Mouse (Mus musculus): ENCODE results near the gene Ptprm. TPM values are rescaled to one million over a fixed set of nuclear protein-coding genes. Genes with fewer than 3 reads are reported as not detected.

The Ptprm gene
- polyA plus RNA-seq, 1 experiment from 2014 or later, result 12.6 TPM

GRCm38 (mm10) chr17:66671715-66672230, 682.5 kb downstream of the Ptprm start:
- Histone ChIP-seq H3K4me2 (no peak overlapping the region), H3K9me3 (no peaks in the 10 kb centered on the region), H3K9ac (replicated peaks) (no peak overlapping the region), H3K27ac (no peak overlapping the region), H3K4me1 (replicated peaks) (0 out of 2 replicates have a peak, but pooled peaks cover 2% of the 10 kb centered on the region), H3K27me3 (no peaks in the 10 kb centered on the region; the same call in 1 of the 2 replicates), H3K4me3 (replicated peaks) (no peak overlapping the region), H3K36me3 (no peaks in the 10 kb centered on the region)
- ATAC-seq (ENCODE audit: insufficient number of reproducible peaks, insufficient read depth, low FRiP score, low TSS enrichment, low read depth), result no peak
- 83% methylated on average over 16 of the region's 16 CpGs for WGBS

DNA sequence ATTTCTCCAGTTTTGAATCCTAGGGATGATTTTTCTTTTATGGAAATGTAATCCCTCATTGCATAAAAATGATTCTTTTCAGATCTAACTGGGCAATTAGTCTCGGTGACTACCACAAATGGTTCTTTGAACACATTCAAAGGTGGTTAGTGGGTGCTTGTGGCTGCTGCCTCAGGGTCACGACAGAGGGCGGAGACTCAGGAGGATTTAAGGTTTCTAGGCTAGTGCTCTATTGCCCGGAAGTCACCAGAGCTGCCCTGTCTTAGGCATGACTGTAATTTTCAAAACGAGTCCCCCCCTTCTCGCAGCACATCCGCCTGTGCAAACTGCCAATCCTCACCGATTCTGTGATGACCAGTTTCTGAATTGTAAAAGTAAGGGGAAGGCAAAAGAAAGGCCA, 683.0 kb downstream of the Ptprm start:
- no peak for ATAC-seq (ENCODE audit: insufficient number of reproducible peaks, insufficient read depth, low FRiP score, low TSS enrichment, low read depth)
- 70% methylated on average over 8 of the region's 8 CpGs for WGBS
- no peaks in the 10 kb centered on the region for H3K36me3 ChIP-seq

DNA sequence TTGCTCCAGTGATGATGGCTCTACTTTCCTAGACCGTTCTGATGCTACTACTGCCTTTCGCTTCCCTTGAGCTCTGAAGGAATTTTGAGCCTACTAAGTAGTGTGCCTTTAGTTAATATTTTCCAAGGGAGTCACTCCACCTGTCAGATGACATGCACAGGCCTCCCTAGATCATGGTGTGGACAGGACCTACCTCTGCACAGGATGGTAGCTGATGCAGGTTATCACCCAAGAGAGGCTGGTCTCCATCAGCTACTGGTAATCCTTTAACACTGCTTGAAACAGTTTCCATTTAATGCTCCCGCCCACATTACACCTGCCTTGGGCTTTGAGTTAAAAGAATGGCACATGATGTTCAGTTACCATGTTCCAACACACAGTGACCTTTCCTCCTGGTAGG, 688.5 kb downstream of the Ptprm start:
- Histone ChIP-seq H3K27me3 (no peaks in the 10 kb centered on the region), H3K4me1 (replicated peaks) (peaks cover 9% of the 10 kb centered on the region; the same call in 1 of the 2 replicates), H3K9me3 (no peaks in the 10 kb centered on the region), H3K9ac (replicated peaks) (no peak overlapping the region), H3K4me2 (no peak overlapping the region), H3K4me3 (replicated peaks) (no peak overlapping the region), H3K36me3 (peaks cover 6% of the 10 kb centered on the region; the same call in 1 of the 2 replicates), H3K27ac (no peak overlapping the region)
- no peak for ATAC-seq (ENCODE audit: insufficient number of reproducible peaks, insufficient read depth, low FRiP score, low TSS enrichment, low read depth)
- 87% methylated on average over 3 of the region's 3 CpGs for WGBS

More for the DNA sequence above, 683.0 kb downstream of the Ptprm start:
- no peak overlapping the region for H3K4me3 ChIP-seq (replicated peaks)
- H3K27ac ChIP-seq, result no peak overlapping the region
- no peak overlapping the region for H3K9ac ChIP-seq (replicated peaks)
- 0 out of 2 replicates have a peak, but pooled peaks cover 2% of the 10 kb centered on the region for H3K4me1 ChIP-seq (replicated peaks)
- no peak overlapping the region for H3K4me2 ChIP-seq
- H3K27me3 ChIP-seq, result no peaks in the 10 kb centered on the region; the same call in 1 of the 2 replicates
- no peaks in the 10 kb centered on the region for H3K9me3 ChIP-seq

- no peak overlapping the region for H3K27ac ChIP-seq
- peaks cover 9% of the 10 kb centered on the region; the same call in 1 of the 2 replicates for H3K4me1 ChIP-seq (replicated peaks)
- no peak for ATAC-seq (ENCODE audit: insufficient number of reproducible peaks, insufficient read depth, low FRiP score, low TSS enrichment, low read depth)
- H3K36me3 ChIP-seq, result peaks cover 6% of the 10 kb centered on the region; the same call in 1 of the 2 replicates
- 82% methylated on average over 3 of the region's 3 CpGs for WGBS
- no peak overlapping the region for H3K9ac ChIP-seq (replicated peaks)
- no peaks in the 10 kb centered on the region for H3K27me3 ChIP-seq
- no peaks in the 10 kb centered on the region for H3K9me3 ChIP-seq
- no peak overlapping the region for H3K4me3 ChIP-seq (replicated peaks)
- no peak overlapping the region for H3K4me2 ChIP-seq
Observed at GRCm38 (mm10) chr17:66665201-66665756, 689.0 kb downstream of the Ptprm start.

DNA sequence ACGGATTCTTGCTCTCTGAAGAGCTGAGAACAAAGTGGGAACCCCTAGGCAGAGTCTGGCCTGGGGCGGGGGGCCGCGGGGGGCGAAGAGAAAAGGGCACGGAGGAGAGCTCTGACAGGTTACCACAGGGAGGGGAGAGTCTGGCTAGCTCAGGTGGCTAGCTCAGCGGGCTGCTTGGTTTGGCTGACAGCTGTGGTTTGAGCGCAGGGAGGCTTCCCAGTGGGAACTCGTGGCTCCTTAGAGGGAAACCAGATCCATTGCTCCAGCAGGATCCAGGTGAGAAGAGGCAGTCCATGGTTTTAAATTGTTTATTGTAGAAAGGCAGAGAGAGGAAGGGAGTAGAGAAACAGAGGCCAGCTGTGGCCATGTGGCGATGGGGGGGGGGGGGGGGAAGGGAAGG, 689.5 kb downstream of the Ptprm start:
- Histone ChIP-seq H3K9me3 (no peaks in the 10 kb centered on the region), H3K36me3 (peaks cover 6% of the 10 kb centered on the region; the same call in 1 of the 2 replicates), H3K27me3 (no peaks in the 10 kb centered on the region), H3K27ac (no peak overlapping the region), H3K4me1 (replicated peaks) (peaks cover 9% of the 10 kb centered on the region; the same call in 1 of the 2 replicates), H3K9ac (replicated peaks) (no peak overlapping the region), H3K4me2 (no peak overlapping the region), H3K4me3 (replicated peaks) (no peak overlapping the region)
- ATAC-seq (ENCODE audit: insufficient number of reproducible peaks, insufficient read depth, low FRiP score, low TSS enrichment, low read depth), result no peak
- WGBS, result 55% methylated on average over 10 of the region's 10 CpGs

- no peak for ATAC-seq (ENCODE audit: insufficient number of reproducible peaks, insufficient read depth, low FRiP score, low TSS enrichment, low read depth)
Observed at GRCm38 (mm10) chr17:66659242-66659641, 695.0 kb downstream of the Ptprm start.

GRCm38 (mm10) chr17:66637951-66638722, 716.1 kb downstream of the Ptprm start:
- no peak for ATAC-seq (ENCODE audit: insufficient number of reproducible peaks, insufficient read depth, low FRiP score, low TSS enrichment, low read depth)
- H3K9me3 ChIP-seq, result no peaks in the 10 kb centered on the region
- H3K4me1 ChIP-seq (replicated peaks), result no peaks in the 10 kb centered on the region
- H3K4me2 ChIP-seq, result no peak overlapping the region
- no peak overlapping the region for H3K9ac ChIP-seq (replicated peaks)
- H3K27me3 ChIP-seq, result no peaks in the 10 kb centered on the region
- H3K36me3 ChIP-seq, result no peaks in the 10 kb centered on the region
- H3K4me3 ChIP-seq (replicated peaks), result no peak overlapping the region
- 80% methylated on average over 7 of the region's 7 CpGs for WGBS
- no peak overlapping the region for H3K27ac ChIP-seq

More at GRCm38 (mm10) chr17:66659242-66659641, 695.0 kb downstream of the Ptprm start:
- Histone ChIP-seq H3K36me3 (peaks cover 5% of the 10 kb centered on the region; the same call in 1 of the 2 replicates), H3K4me3 (replicated peaks) (no peak overlapping the region), H3K4me2 (no peak overlapping the region), H3K9ac (replicated peaks) (no peak overlapping the region), H3K4me1 (replicated peaks) (peaks cover 5% of the 10 kb centered on the region), H3K27ac (no peak overlapping the region), H3K27me3 (no peaks in the 10 kb centered on the region), H3K9me3 (no peaks in the 10 kb centered on the region)
- WGBS, result 38% methylated on average over 3 of the region's 3 CpGs

GRCm38 (mm10) chr17:66619996-66620656, 734.1 kb downstream of the Ptprm start:
- no peak overlapping the region for H3K9ac ChIP-seq (replicated peaks)
- no peaks in the 10 kb centered on the region for H3K36me3 ChIP-seq
- H3K4me1 ChIP-seq (replicated peaks), result no peaks in the 10 kb centered on the region
- H3K4me3 ChIP-seq (replicated peaks), result no peak overlapping the region
- 81% methylated on average over 13 of the region's 13 CpGs for WGBS
- no peak overlapping the region for H3K4me2 ChIP-seq
- no peak for ATAC-seq (ENCODE audit: insufficient number of reproducible peaks, insufficient read depth, low FRiP score, low TSS enrichment, low read depth)
- no peaks in the 10 kb centered on the region for H3K9me3 ChIP-seq
- no peak overlapping the region for H3K27ac ChIP-seq
- H3K27me3 ChIP-seq, result no peaks in the 10 kb centered on the region

GRCm38 (mm10) chr17:66619255-66619826, 734.9 kb downstream of the Ptprm start:
- Histone ChIP-seq H3K9me3 (no peaks in the 10 kb centered on the region), H3K27ac (no peak overlapping the region), H3K36me3 (no peaks in the 10 kb centered on the region), H3K9ac (replicated peaks) (no peak overlapping the region), H3K4me2 (no peak overlapping the region), H3K4me3 (replicated peaks) (no peak overlapping the region), H3K27me3 (no peaks in the 10 kb centered on the region), H3K4me1 (replicated peaks) (no peaks in the 10 kb centered on the region)
- no peak for ATAC-seq (ENCODE audit: insufficient number of reproducible peaks, insufficient read depth, low FRiP score, low TSS enrichment, low read depth)
- 78% methylated on average over 3 of the region's 3 CpGs for WGBS

Data from limb, embryonic 12.5 days (tissue).